Mouse (Mus musculus) lung, postnatal 14 days (tissue): ENCODE measurements at regions not wholly inside any gene's neighbourhood (a gene's known extent, or its start where the extent isn't known, plus 50 kb on each side); places are given as distances from the start of the nearest gene placed in this dataset.
"Not testable (repeated sequence)": the region's sequence is repeated elsewhere in the genome, so short reads cannot be mapped to it uniquely, and the experiment has no call there.

Source experiments
- DNase-seq: peaks from one replicate; pipeline ENCODE4 v3.0.0; 2021

- DNase-seq: no peak
Measured at GRCm38 (mm10) chr3:155662280-155662679, 569.0 kb downstream of the Lrriq3 start.

GRCm38 (mm10) chr3:155672558-155672957 is 579.3 kb downstream of the Lrriq3 start:
- DNase-seq: no peak

GRCm38 (mm10) chr3:155680200-155680599 is 587.0 kb downstream of the Lrriq3 start:
- DNase-seq: no peak

- DNase-seq: no peak
Measured at GRCm38 (mm10) chr3:155682921-155683813, 589.9 kb downstream of the Lrriq3 start.

GRCm38 (mm10) chr3:155688358-155688757 is 595.1 kb downstream of the Lrriq3 start:
- no peak for DNase-seq

GRCm38 (mm10) chr3:155723011-155723510 is 629.8 kb downstream of the Lrriq3 start:
- DNase-seq: no peak

GRCm38 (mm10) chr3:155742421-155742820 is 649.2 kb downstream of the Lrriq3 start:
- DNase-seq: no peak

GRCm38 (mm10) chr3:155746601-155747000 is 653.4 kb downstream of the Lrriq3 start:
- not testable (repeated sequence) for DNase-seq

- no peak for DNase-seq
Measured at GRCm38 (mm10) chr3:155747511-155747910, 654.3 kb downstream of the Lrriq3 start.

- DNase-seq: no peak
Measured at GRCm38 (mm10) chr3:155757285-155757684, 664.1 kb downstream of the Lrriq3 start.

GRCm38 (mm10) chr3:155776019-155776418 is 682.8 kb downstream of the Lrriq3 start:
- no peak for DNase-seq

- no peak for DNase-seq
Measured at GRCm38 (mm10) chr3:155777025-155777424, 683.8 kb downstream of the Lrriq3 start.

- no peak for DNase-seq
Measured at GRCm38 (mm10) chr3:155815693-155816092, 722.5 kb downstream of the Lrriq3 start.

- DNase-seq: no peak
Measured at GRCm38 (mm10) chr3:155824863-155825262, 731.6 kb downstream of the Lrriq3 start.

GRCm38 (mm10) chr3:155866286-155866685 is 695.3 kb upstream of the Negr1 start:
- no peak for DNase-seq

GRCm38 (mm10) chr3:155875696-155876095 is 685.9 kb upstream of the Negr1 start:
- no peak for DNase-seq

- DNase-seq: no peak
Measured at GRCm38 (mm10) chr3:155878401-155878800, 683.2 kb upstream of the Negr1 start.

- DNase-seq: no peak
Measured at GRCm38 (mm10) chr3:155880722-155881121, 680.9 kb upstream of the Negr1 start.

- no peak for DNase-seq
Measured at GRCm38 (mm10) chr3:155915981-155916380, 645.6 kb upstream of the Negr1 start.

- DNase-seq: no peak
Measured at GRCm38 (mm10) chr3:155942896-155943295, 618.7 kb upstream of the Negr1 start.

- no peak for DNase-seq
Measured at GRCm38 (mm10) chr3:155944042-155944735, 617.4 kb upstream of the Negr1 start.

GRCm38 (mm10) chr3:155945188-155945587 is 616.4 kb upstream of the Negr1 start:
- DNase-seq: no peak

GRCm38 (mm10) chr3:155962496-155962895 is 599.1 kb upstream of the Negr1 start:
- not testable (repeated sequence) for DNase-seq

GRCm38 (mm10) chr3:155979636-155980035 is 582.0 kb upstream of the Negr1 start:
- no peak for DNase-seq
